Mouse (Mus musculus): Measurements from ENCODE around the gene Bglap2. TPM values are rescaled to one million over a fixed set of nuclear protein-coding genes. Genes with fewer than 3 reads are reported as not detected.

The Bglap2 gene
- total and polyA plus RNA-seq, 2 experiments from 2014 or later: 9.2 TPM; not detected in 1

- Histone ChIP-seq H3K27me3 (ENCODE audit: insufficient read depth, low read length) (no peaks in the 10 kb centered on the region), H3K9me3 (ENCODE audit: low read length) (no peaks in the 10 kb centered on the region), H3K4me3 (ENCODE audit: low read depth, low read length) (no peak overlapping the region), H3K27ac (ENCODE audit: low read depth, low read length) (no peak overlapping the region), H3K9ac (no peak overlapping the region), H3K36me3 (ENCODE audit: insufficient read depth) (peaks cover 79% of the 10 kb centered on the region), H3K4me2 (ENCODE audit: low read depth) (no peak overlapping the region), H3K4me1 (ENCODE audit: insufficient read depth) (no peaks in the 10 kb centered on the region)
- DNase-seq (no peak), ATAC-seq (no peak)
- 78% methylated on average over 5 of the region's 5 CpGs for WGBS
- TF ChIP-seq CTCF (IDR thresholded peaks at IDR 0.05; ENCODE audit: low read depth): no peak
These were observed 18.9 kb downstream of the Bglap2 start for GRCm38 (mm10) chr3:88359584-88359983.

- 97% methylated on average over 8 of the region's 8 CpGs for WGBS
These were observed 23.9 kb downstream of the Bglap2 start for GRCm38 (mm10) chr3:88354396-88355165.

GRCm38 (mm10) chr3:88352907-88353306, 25.6 kb downstream of the Bglap2 start:
- TF ChIP-seq CTCF (IDR thresholded peaks at IDR 0.05; ENCODE audit: low read depth): no peak
- 90% methylated on average over 9 of the region's 9 CpGs for WGBS

More at GRCm38 (mm10) chr3:88354396-88355165, 23.9 kb downstream of the Bglap2 start:
- no peak overlapping the region for H3K4me3 ChIP-seq (ENCODE audit: low read depth, low read length)
- no peaks in the 10 kb centered on the region for H3K4me1 ChIP-seq (ENCODE audit: insufficient read depth)
- H3K9ac ChIP-seq: no peak overlapping the region
- H3K36me3 ChIP-seq (ENCODE audit: insufficient read depth): peaks cover 98% of the 10 kb centered on the region
- no peaks in the 10 kb centered on the region for H3K27me3 ChIP-seq (ENCODE audit: insufficient read depth, low read length)
- H3K27ac ChIP-seq (ENCODE audit: low read depth, low read length): no peak overlapping the region
- no peak for TF ChIP-seq CTCF (IDR thresholded peaks at IDR 0.05; ENCODE audit: low read depth)
- DNase-seq (no peak), ATAC-seq (no peak)
- H3K9me3 ChIP-seq (ENCODE audit: low read length): no peaks in the 10 kb centered on the region
- no peak overlapping the region for H3K4me2 ChIP-seq (ENCODE audit: low read depth)

GRCm38 (mm10) chr3:88350732-88351131, 27.8 kb downstream of the Bglap2 start:
- H3K36me3 ChIP-seq (ENCODE audit: insufficient read depth): peaks cover 100% of the 10 kb centered on the region
- H3K4me3 ChIP-seq (ENCODE audit: low read depth, low read length): no peak overlapping the region
- ATAC-seq: no peak
- no peak overlapping the region for H3K9ac ChIP-seq
- no peak overlapping the region for H3K4me2 ChIP-seq (ENCODE audit: low read depth)
- no peak for DNase-seq
- H3K4me1 ChIP-seq (ENCODE audit: insufficient read depth): no peaks in the 10 kb centered on the region
- 96% methylated on average over 13 of the region's 13 CpGs for WGBS
- no peak for TF ChIP-seq CTCF (IDR thresholded peaks at IDR 0.05; ENCODE audit: low read depth)
- H3K9me3 ChIP-seq (ENCODE audit: low read length): no peaks in the 10 kb centered on the region
- H3K27ac ChIP-seq (ENCODE audit: low read depth, low read length): no peak overlapping the region
- no peaks in the 10 kb centered on the region for H3K27me3 ChIP-seq (ENCODE audit: insufficient read depth, low read length)

More at GRCm38 (mm10) chr3:88352907-88353306, 25.6 kb downstream of the Bglap2 start:
- no peaks in the 10 kb centered on the region for H3K4me1 ChIP-seq (ENCODE audit: insufficient read depth)
- H3K4me3 ChIP-seq (ENCODE audit: low read depth, low read length): no peak overlapping the region
- H3K4me2 ChIP-seq (ENCODE audit: low read depth): no peak overlapping the region
- DNase-seq (no peak), ATAC-seq (no peak)
- peaks cover 98% of the 10 kb centered on the region for H3K36me3 ChIP-seq (ENCODE audit: insufficient read depth)
- no peaks in the 10 kb centered on the region for H3K27me3 ChIP-seq (ENCODE audit: insufficient read depth, low read length)
- no peaks in the 10 kb centered on the region for H3K9me3 ChIP-seq (ENCODE audit: low read length)
- no peak overlapping the region for H3K9ac ChIP-seq
- no peak overlapping the region for H3K27ac ChIP-seq (ENCODE audit: low read depth, low read length)

GRCm38 (mm10) chr3:88339006-88339405, 39.5 kb downstream of the Bglap2 start:
- WGBS: 73% methylated on average over 3 of the region's 3 CpGs
- H3K36me3 ChIP-seq (ENCODE audit: insufficient read depth): peaks cover 25% of the 10 kb centered on the region
- H3K27me3 ChIP-seq (ENCODE audit: insufficient read depth, low read length): no peaks in the 10 kb centered on the region
- H3K27ac ChIP-seq (ENCODE audit: low read depth, low read length): no peak overlapping the region
- no peak overlapping the region for H3K4me3 ChIP-seq (ENCODE audit: low read depth, low read length)
- H3K9me3 ChIP-seq (ENCODE audit: low read length): no peaks in the 10 kb centered on the region
- no peak for ATAC-seq
- H3K4me2 ChIP-seq (ENCODE audit: low read depth): no peak overlapping the region
- no peak overlapping the region for H3K9ac ChIP-seq
- DNase-seq: no peak
- no peak for TF ChIP-seq CTCF (IDR thresholded peaks at IDR 0.05; ENCODE audit: low read depth)
- peaks cover 16% of the 10 kb centered on the region; the same call in 1 of the 2 replicates for H3K4me1 ChIP-seq (ENCODE audit: insufficient read depth)

GRCm38 (mm10) chr3:88338316-88338715, 40.2 kb downstream of the Bglap2 start:
- H3K4me3 ChIP-seq (ENCODE audit: low read depth, low read length): no peak overlapping the region
- DNase-seq: no peak
- H3K4me2 ChIP-seq (ENCODE audit: low read depth): no peak overlapping the region
- H3K27ac ChIP-seq (ENCODE audit: low read depth, low read length): no peak overlapping the region
- no peak for ATAC-seq
- H3K27me3 ChIP-seq (ENCODE audit: insufficient read depth, low read length): no peaks in the 10 kb centered on the region
- WGBS: 96% methylated on average over 7 of the region's 7 CpGs
- peaks cover 19% of the 10 kb centered on the region for H3K36me3 ChIP-seq (ENCODE audit: insufficient read depth)
- TF ChIP-seq CTCF (IDR thresholded peaks at IDR 0.05; ENCODE audit: low read depth): no peak
- H3K4me1 ChIP-seq (ENCODE audit: insufficient read depth): peaks cover 16% of the 10 kb centered on the region; the same call in 1 of the 2 replicates
- H3K9ac ChIP-seq: no peak overlapping the region
- H3K9me3 ChIP-seq (ENCODE audit: low read length): no peaks in the 10 kb centered on the region

- no peak for DNase-seq
- Histone ChIP-seq H3K4me1 (ENCODE audit: insufficient read depth) (peaks cover 16% of the 10 kb centered on the region; the same call in 1 of the 2 replicates), H3K27ac (ENCODE audit: low read depth, low read length) (no peak overlapping the region), H3K27me3 (ENCODE audit: insufficient read depth, low read length) (no peaks in the 10 kb centered on the region), H3K9me3 (ENCODE audit: low read length) (no peaks in the 10 kb centered on the region), H3K9ac (no peak overlapping the region), H3K36me3 (ENCODE audit: insufficient read depth) (peaks cover 10% of the 10 kb centered on the region), H3K4me2 (ENCODE audit: low read depth) (peak overlapping the region; percentile 57; the same call in 1 of the 2 replicates), H3K4me3 (ENCODE audit: low read depth, low read length) (no peak overlapping the region)
- no peak for TF ChIP-seq CTCF (IDR thresholded peaks at IDR 0.05; ENCODE audit: low read depth)
- no peak for ATAC-seq
- WGBS: 86% methylated on average over 11 of the region's 11 CpGs
These were observed 41.0 kb downstream of the Bglap2 start for GRCm38 (mm10) chr3:88337367-88338020.
